Mouse (Mus musculus): ENCODE results near the gene Rsl1d1. TPM values are rescaled to one million over a fixed set of nuclear protein-coding genes. Genes with fewer than 3 reads are reported as not detected.
A peak's percentile ranks its signal among the peaks of the same experiment; 100 is the strongest.
"Not testable (repeated sequence)": the region's sequence is repeated elsewhere in the genome, so short reads cannot be mapped to it uniquely, and the experiment has no call there.

Gene Rsl1d1
- total and polyA plus RNA-seq, 3 experiments = 44.2 to 269 (median 229) TPM

DNA sequence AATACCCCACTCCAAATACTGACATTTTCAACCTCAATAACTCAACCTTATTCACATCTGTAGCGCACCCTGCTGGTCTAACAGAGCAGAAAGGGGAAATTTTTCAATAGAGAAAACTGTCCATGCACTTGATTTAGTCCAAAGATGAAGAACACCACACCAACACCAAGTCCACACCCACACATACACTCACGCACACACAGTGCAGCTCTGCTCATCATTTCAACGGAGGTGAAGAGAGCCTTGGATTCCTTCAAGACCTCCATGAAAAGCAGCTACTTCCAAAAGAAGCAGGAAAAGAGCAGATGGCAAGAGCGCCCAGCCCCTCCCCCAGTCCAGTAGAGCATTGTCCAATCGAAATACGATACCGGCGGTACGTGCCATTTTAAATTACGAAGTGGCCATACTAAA, 28.5 kb downstream of the Rsl1d1 start:
- H3K4me3 ChIP-seq (ENCODE audit: low read depth, low read length) = peak overlapping the region; percentile 97
- no peak for ATAC-seq (ENCODE audit: extremely low read depth, insufficient number of reproducible peaks, low FRiP score, poor library complexity, severe bottlenecking)
- peaks cover 51% of the 10 kb centered on the region for H3K4me1 ChIP-seq (ENCODE audit: insufficient read depth, low read depth, low read length)
- peaks cover 5% of the 10 kb centered on the region for H3K9me3 ChIP-seq (replicated peaks)
- no peaks in the 10 kb centered on the region for H3K27me3 ChIP-seq (ENCODE audit: insufficient read depth, low read length)
- TF ChIP-seq CTCF (IDR thresholded peaks at IDR 0.05; ENCODE audit: low read depth, low read length) (peak; percentile 32; the same call in 1 of the 2 replicates), TAL1 (conservative IDR thresholded peaks at IDR 0.05; ENCODE audit: low read depth, low read length) (no peak), GATA1 (IDR thresholded peaks at IDR 0.05; ENCODE audit: borderline replicate concordance, low read length) (no peak), GATA2 (IDR thresholded peaks at IDR 0.05; ENCODE audit: borderline replicate concordance, low read depth, low read length) (no peak), POLR2AphosphoS5 (IDR thresholded peaks at IDR 0.05; ENCODE audit: insufficient replicate concordance, low read depth, low read length) (no peak)
- DNase-seq (ENCODE audit: low spot score) = peak; percentile 22
- H3K36me3 ChIP-seq (replicated peaks) = peaks cover 38% of the 10 kb centered on the region

DNA sequence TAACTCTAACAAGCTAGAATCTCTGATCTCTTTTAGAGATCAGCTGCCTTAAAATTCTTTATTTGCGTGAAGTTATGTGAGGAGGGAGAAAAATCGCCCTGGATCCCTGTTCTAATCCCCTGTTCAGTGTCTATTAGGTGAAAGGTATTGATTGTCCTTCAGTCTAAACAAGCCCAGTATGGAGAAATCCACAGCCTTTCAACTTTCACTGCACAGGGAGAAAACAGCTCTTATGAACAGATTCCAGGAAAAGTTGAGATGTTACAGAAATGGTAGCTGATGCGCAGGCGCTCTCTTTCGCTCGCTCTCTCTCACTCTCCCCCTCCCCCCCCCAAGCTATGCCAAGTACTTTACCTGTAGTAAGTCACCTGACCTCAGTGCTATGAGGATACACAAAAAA, 31.5 kb downstream of the Rsl1d1 start:
- DNase-seq (ENCODE audit: low spot score) = no peak

GRCm38 (mm10) chr16:11166431-11166830, 36.7 kb downstream of the Rsl1d1 start:
- DNase-seq (ENCODE audit: low spot score) (no peak), ATAC-seq (ENCODE audit: extremely low read depth, insufficient number of reproducible peaks, low FRiP score, poor library complexity, severe bottlenecking) (no peak)
- Histone ChIP-seq H3K4me3 (ENCODE audit: low read depth, low read length) (no peak overlapping the region), H3K4me1 (ENCODE audit: insufficient read depth, low read depth, low read length) (peaks cover 27% of the 10 kb centered on the region), H3K27me3 (ENCODE audit: insufficient read depth, low read length) (no peaks in the 10 kb centered on the region), H3K36me3 (replicated peaks) (peaks cover 68% of the 10 kb centered on the region), H3K9me3 (replicated peaks) (no peaks in the 10 kb centered on the region)
- no peak for TF ChIP-seq GATA2 (IDR thresholded peaks at IDR 0.05; ENCODE audit: borderline replicate concordance, low read depth, low read length)

More for the DNA sequence above, 31.5 kb downstream of the Rsl1d1 start:
- no peaks in the 10 kb centered on the region for H3K27me3 ChIP-seq (ENCODE audit: insufficient read depth, low read length)
- H3K4me3 ChIP-seq (ENCODE audit: low read depth, low read length) = no peak overlapping the region
- ATAC-seq (ENCODE audit: extremely low read depth, insufficient number of reproducible peaks, low FRiP score, poor library complexity, severe bottlenecking) = no peak
- TF ChIP-seq GATA2 (IDR thresholded peaks at IDR 0.05; ENCODE audit: borderline replicate concordance, low read depth, low read length) = no peak
- TF ChIP-seq POLR2AphosphoS5 (IDR thresholded peaks at IDR 0.05; ENCODE audit: insufficient replicate concordance, low read depth, low read length) = no peak
- no peak for TF ChIP-seq GATA1 (IDR thresholded peaks at IDR 0.05; ENCODE audit: borderline replicate concordance, low read length)
- no peak for TF ChIP-seq TAL1 (conservative IDR thresholded peaks at IDR 0.05; ENCODE audit: low read depth, low read length)
- TF ChIP-seq CTCF (IDR thresholded peaks at IDR 0.05; ENCODE audit: low read depth, low read length) = no peak
- no peaks in the 10 kb centered on the region for H3K9me3 ChIP-seq (replicated peaks)
- H3K4me1 ChIP-seq (ENCODE audit: insufficient read depth, low read depth, low read length) = peaks cover 47% of the 10 kb centered on the region
- peaks cover 53% of the 10 kb centered on the region for H3K36me3 ChIP-seq (replicated peaks)

DNA sequence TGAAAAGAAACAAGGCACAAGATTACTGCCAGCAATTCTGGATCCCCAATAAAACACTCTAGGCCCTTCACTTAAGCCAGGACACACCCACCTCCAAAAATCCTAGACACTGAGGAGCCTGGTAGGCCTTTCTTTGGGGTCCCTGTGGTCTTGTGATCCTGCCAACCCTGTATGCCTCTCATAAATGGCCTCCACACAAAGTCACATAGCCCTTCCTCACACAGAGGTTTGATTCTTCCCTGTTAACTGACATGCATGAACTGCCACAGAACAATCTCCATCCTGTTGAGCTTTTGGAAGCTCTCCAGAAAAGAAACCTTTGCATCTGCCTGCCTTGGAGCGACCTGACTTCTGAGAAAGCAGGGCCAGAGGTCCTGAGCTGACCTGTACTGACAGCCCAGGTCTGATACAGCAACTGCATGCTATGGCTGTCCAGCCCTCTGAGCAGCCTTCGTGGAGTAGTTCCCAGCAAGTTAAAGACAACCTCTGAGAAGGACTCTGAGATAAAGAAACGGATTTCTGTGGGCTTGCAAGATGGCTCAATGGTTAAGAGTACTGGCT, 38.4 kb downstream of the Rsl1d1 start:
- Histone ChIP-seq H3K27me3 (ENCODE audit: insufficient read depth, low read length) (no peaks in the 10 kb centered on the region), H3K9me3 (replicated peaks) (no peaks in the 10 kb centered on the region), H3K4me3 (ENCODE audit: low read depth, low read length) (no peak overlapping the region), H3K36me3 (replicated peaks) (peaks cover 67% of the 10 kb centered on the region), H3K4me1 (ENCODE audit: insufficient read depth, low read depth, low read length) (peaks cover 18% of the 10 kb centered on the region)
- TF ChIP-seq GATA2 (IDR thresholded peaks at IDR 0.05; ENCODE audit: borderline replicate concordance, low read depth, low read length) (no peak), CTCF (IDR thresholded peaks at IDR 0.05; ENCODE audit: low read depth, low read length) (no peak), GATA1 (IDR thresholded peaks at IDR 0.05; ENCODE audit: borderline replicate concordance, low read length) (no peak), POLR2AphosphoS5 (IDR thresholded peaks at IDR 0.05; ENCODE audit: insufficient replicate concordance, low read depth, low read length) (no peak), TAL1 (conservative IDR thresholded peaks at IDR 0.05; ENCODE audit: low read depth, low read length) (no peak)
- DNase-seq (ENCODE audit: low spot score) (no peak), ATAC-seq (ENCODE audit: extremely low read depth, insufficient number of reproducible peaks, low FRiP score, poor library complexity, severe bottlenecking) (no peak)

GRCm38 (mm10) chr16:11157721-11158120, 45.4 kb downstream of the Rsl1d1 start:
- H3K4me1 ChIP-seq (ENCODE audit: insufficient read depth, low read depth, low read length); H3K9me3 ChIP-seq (replicated peaks); H3K4me3 ChIP-seq (ENCODE audit: low read depth, low read length); H3K27me3 ChIP-seq (ENCODE audit: insufficient read depth, low read length); ATAC-seq (ENCODE audit: extremely low read depth, insufficient number of reproducible peaks, low FRiP score, poor library complexity, severe bottlenecking); DNase-seq (ENCODE audit: low spot score): not testable (repeated sequence)
- H3K36me3 ChIP-seq (replicated peaks) = peaks cover 90% of the 10 kb centered on the region

DNA sequence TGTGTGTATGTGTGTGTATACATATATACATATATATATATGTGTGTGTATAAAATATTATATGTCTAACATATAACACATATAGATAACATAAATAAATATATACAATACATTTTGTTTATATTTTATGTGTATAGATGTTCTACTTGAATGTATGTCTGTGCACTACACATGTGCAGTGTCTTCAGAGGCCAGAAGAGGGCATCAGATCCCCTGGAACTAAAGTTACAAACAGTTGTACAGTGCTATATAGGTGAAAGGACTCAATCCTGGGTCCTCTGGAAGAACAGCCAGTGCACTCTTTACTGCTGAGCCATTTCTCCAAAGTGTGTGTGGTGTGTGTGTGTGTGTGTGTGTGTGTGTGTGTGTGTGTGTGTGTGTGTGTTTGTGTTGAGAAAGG, 48.6 kb downstream of the Rsl1d1 start:
- H3K4me1 ChIP-seq (ENCODE audit: insufficient read depth, low read depth, low read length) = no peaks in the 10 kb centered on the region
- H3K36me3 ChIP-seq (replicated peaks) = peaks cover 89% of the 10 kb centered on the region
- no peaks in the 10 kb centered on the region for H3K9me3 ChIP-seq (replicated peaks)
- no peaks in the 10 kb centered on the region for H3K27me3 ChIP-seq (ENCODE audit: insufficient read depth, low read length)
- DNase-seq (ENCODE audit: low spot score) (no peak), ATAC-seq (ENCODE audit: extremely low read depth, insufficient number of reproducible peaks, low FRiP score, poor library complexity, severe bottlenecking) (no peak)
- TF ChIP-seq TAL1 (conservative IDR thresholded peaks at IDR 0.05; ENCODE audit: low read depth, low read length) (no peak), CTCF (IDR thresholded peaks at IDR 0.05; ENCODE audit: low read depth, low read length) (no peak)
- no peak overlapping the region for H3K4me3 ChIP-seq (ENCODE audit: low read depth, low read length)

GRCm38 (mm10) chr16:11143706-11144483, 59.2 kb downstream of the Rsl1d1 start:
- H3K4me1 ChIP-seq (ENCODE audit: insufficient read depth, low read depth, low read length); H3K4me3 ChIP-seq (ENCODE audit: low read depth, low read length); H3K9me3 ChIP-seq (replicated peaks); DNase-seq (ENCODE audit: low spot score); H3K27me3 ChIP-seq (ENCODE audit: insufficient read depth, low read length); ATAC-seq (ENCODE audit: extremely low read depth, insufficient number of reproducible peaks, low FRiP score, poor library complexity, severe bottlenecking): not testable (repeated sequence)
- peaks cover 95% of the 10 kb centered on the region for H3K36me3 ChIP-seq (replicated peaks)

Other genes with a start within 250 kb of the Rsl1d1 start
- gene Snn, start 142.4 kb downstream of the Rsl1d1 start, total RNA-seq (2014; fragmentation: Nextera tagmentation) = 4.6 TPM in 1 of 2 replicates, not detected in the other
- gene Snn, start 142.4 kb downstream of the Rsl1d1 start, total RNA-seq (2017) = 0.99 and 1.1 TPM in 2 replicates
- gene Snn, start 142.4 kb downstream of the Rsl1d1 start, polyA plus RNA-seq (2012) = 0.10 and 0.12 TPM in 2 replicates
- not detected in 2 replicates for gene Litaf, start 137.2 kb downstream of the Rsl1d1 start, total RNA-seq (2014; fragmentation: Nextera tagmentation)
- gene Litaf, start 137.2 kb downstream of the Rsl1d1 start, total RNA-seq (2017) = 0.17 and 0.87 TPM in 2 replicates
- 0.13 and 0.22 TPM in 2 replicates for gene Litaf, start 137.2 kb downstream of the Rsl1d1 start, polyA plus RNA-seq (2012)
- gene Txndc11, start 68.7 kb downstream of the Rsl1d1 start, total RNA-seq (2014; fragmentation: Nextera tagmentation) = 29.9 and 43.3 TPM in 2 replicates
- 23.7 and 27.0 TPM in 2 replicates for gene Txndc11, start 68.7 kb downstream of the Rsl1d1 start, total RNA-seq (2017)
- gene Txndc11, start 68.7 kb downstream of the Rsl1d1 start, polyA plus RNA-seq (2012) = 19.2 and 23.1 TPM in 2 replicates
- 270 and 306 TPM in 2 replicates for gene Zc3h7a, start 26.9 kb downstream of the Rsl1d1 start, total RNA-seq (2014; fragmentation: Nextera tagmentation)
- 228 and 262 TPM in 2 replicates for gene Zc3h7a, start 26.9 kb downstream of the Rsl1d1 start, total RNA-seq (2017)
- gene Zc3h7a, start 26.9 kb downstream of the Rsl1d1 start, polyA plus RNA-seq (2012) = 9.1 and 12.0 TPM in 2 replicates
- gene Gspt1, start 51.0 kb upstream of the Rsl1d1 start, total RNA-seq (2014; fragmentation: Nextera tagmentation) = 562 and 636 TPM in 2 replicates
- gene Gspt1, start 51.0 kb upstream of the Rsl1d1 start, total RNA-seq (2017) = 115 and 135 TPM in 2 replicates
- gene Gspt1, start 51.0 kb upstream of the Rsl1d1 start, polyA plus RNA-seq (2012) = 196 and 274 TPM in 2 replicates
- gene Tnfrsf17, start 110.5 kb upstream of the Rsl1d1 start, total RNA-seq (2014; fragmentation: Nextera tagmentation) = not detected in 2 replicates
- gene Tnfrsf17, start 110.5 kb upstream of the Rsl1d1 start, total RNA-seq (2017) = not detected in 2 replicates
- gene Tnfrsf17, start 110.5 kb upstream of the Rsl1d1 start, polyA plus RNA-seq (2012) = not detected in 2 replicates
- 7.8 and 9.1 TPM in 2 replicates for gene Snx29, start 119.6 kb upstream of the Rsl1d1 start, total RNA-seq (2014; fragmentation: Nextera tagmentation)
- 14.0 and 18.0 TPM in 2 replicates for gene Snx29, start 119.6 kb upstream of the Rsl1d1 start, total RNA-seq (2017)
- 3.9 and 4.4 TPM in 2 replicates for gene Snx29, start 119.6 kb upstream of the Rsl1d1 start, polyA plus RNA-seq (2012)

All from G1E (cell line).